Mouse (Mus musculus): ENCODE measurements at regions not wholly inside any gene's neighbourhood (a gene's known extent, or its start where the extent isn't known, plus 50 kb on each side); places are given as distances from the start of the nearest gene placed in this dataset.

DNA sequence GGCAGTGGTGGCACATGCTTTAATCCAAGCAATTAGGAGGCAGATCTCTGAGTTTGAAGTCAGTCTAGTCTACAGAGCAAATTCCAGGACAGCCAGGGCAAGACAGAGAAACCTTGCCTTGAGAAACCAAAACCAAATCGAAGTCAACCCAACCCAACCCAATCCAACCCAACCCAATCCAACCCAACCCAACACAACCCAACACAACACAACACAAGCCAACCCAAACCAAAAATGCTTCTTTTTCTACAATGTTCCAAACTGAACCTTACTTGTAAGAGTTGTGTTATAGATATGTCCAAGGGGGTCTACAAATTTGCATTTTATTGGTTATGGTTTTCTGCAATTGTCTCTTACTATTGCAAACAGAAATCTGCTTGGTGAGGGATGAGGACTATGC is 52.8 kb upstream of the Chodl start:
- no peak for DNase-seq (ENCODE audit: low spot score)

DNA sequence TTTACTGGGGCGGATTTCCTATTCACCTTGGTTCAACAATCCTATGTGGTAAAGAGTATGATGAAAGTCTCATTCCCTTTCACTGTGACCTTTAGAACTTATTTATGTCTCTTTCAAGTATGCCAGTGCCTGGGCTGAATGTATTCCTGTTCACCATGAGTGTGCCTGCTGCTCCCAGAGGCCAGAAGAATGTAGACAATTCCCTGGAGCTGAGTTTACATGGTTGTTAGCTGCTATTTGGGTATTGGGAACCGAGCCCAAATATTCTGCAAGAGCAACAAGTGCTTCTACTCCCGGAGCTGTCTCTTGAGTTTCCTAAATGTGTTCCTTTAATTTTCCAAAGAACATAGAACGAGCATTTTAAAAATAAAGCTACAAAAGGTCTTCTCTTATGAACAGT is 71.7 kb upstream of the Chodl start:
- DNase-seq (ENCODE audit: low spot score) = no peak

DNA sequence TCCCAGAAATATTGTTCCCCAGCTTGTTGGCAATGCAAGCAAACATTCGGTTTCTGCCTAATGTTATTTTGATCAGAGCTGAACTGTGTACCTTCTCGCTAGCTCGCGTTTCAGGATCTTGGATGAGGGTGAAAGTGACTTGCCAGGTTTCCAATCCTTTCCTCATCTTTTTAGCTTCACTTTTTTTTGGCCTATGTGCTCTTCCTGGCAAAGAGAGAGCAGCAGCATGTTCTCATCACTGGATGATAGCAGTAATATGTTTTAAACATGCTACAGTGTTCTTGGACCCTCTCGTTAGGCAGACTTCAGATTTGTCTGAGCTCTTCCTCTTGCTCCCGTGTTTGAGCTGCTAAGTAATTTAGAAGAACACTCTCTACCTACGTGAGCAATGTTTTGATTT is 99.8 kb upstream of the Chodl start:
- no peak for DNase-seq (ENCODE audit: low spot score)

DNA sequence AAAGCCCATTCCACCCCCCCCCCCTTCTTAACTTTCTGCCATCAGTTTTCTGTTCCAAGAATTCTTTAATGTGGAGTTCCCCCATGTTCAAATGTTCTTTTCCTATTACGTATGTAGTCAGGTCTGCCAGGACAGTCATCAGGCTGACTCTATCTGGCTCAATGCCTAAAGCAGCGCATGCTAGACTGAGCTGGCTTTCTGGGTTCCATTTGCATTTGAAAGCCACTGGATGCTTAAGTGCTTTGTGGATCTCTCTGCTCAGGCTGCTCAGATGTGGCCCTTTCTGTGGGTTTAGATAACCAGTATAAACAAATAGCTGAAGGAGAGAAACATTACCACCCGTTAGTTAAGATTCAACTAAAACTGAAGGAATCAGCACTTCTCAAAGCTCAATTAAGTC is 103.0 kb upstream of the Chodl start:
- no peak for DNase-seq (ENCODE audit: low spot score)

DNA sequence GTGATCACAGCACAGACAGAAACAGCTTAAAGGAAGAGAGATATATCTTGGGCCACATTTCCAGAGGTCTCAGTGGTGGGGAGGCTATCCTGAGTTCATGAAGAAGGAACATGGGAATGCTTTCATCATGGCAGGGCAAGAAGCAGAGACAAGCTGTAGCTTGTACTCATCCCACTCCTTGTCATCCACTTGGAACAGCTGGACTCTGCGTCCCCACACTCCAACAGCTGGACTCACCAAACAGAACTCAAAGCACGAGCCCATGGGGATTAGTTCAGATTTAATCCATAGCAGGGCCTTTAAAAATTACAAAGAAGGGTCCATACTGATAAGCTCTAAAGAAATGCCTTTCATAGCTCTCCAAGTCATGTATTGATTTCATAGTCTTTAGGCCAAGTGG is 140.7 kb upstream of the Chodl start:
- no peak for DNase-seq (ENCODE audit: low spot score)

DNA sequence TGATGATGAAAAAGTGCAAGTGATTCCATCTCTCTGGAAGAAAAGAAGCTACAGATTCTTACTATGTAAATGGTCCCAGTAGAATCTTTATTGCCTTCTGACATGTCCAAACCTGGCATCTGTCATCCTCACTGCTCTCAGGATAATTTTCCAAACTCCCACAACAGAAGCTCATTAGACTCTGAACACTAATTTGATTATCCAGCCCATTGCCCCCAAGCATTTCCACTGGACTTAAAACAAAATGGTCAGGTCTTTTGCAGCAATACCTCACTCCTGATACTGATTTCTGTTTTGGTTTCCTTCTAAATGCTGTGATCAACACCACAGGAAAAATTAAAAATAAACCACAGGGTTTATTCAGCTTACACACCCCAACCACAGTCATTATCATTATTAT is 171.5 kb upstream of the Chodl start:
- DNase-seq (ENCODE audit: low spot score) = no peak

DNA sequence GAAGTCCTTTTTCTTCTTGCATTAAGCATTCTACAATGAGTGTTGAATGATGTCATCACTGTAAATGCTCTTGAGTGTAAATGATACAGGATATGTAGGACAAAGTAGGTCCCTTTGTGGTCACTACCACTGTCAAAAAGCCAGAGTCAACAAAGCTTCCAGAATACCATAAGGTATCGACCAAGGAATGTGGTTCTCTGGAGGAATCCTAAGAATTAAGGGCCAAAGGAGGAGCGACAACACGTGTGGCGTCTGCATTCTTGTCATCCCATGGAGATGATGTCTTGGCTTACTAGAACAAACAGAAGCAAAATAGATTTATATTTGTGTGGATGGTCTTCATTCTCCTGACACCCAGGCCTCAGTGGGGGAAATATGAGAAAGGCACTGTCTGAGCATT is 161.4 kb upstream of the D16Ertd472e start:
- no peak for DNase-seq (ENCODE audit: low spot score)

DNA sequence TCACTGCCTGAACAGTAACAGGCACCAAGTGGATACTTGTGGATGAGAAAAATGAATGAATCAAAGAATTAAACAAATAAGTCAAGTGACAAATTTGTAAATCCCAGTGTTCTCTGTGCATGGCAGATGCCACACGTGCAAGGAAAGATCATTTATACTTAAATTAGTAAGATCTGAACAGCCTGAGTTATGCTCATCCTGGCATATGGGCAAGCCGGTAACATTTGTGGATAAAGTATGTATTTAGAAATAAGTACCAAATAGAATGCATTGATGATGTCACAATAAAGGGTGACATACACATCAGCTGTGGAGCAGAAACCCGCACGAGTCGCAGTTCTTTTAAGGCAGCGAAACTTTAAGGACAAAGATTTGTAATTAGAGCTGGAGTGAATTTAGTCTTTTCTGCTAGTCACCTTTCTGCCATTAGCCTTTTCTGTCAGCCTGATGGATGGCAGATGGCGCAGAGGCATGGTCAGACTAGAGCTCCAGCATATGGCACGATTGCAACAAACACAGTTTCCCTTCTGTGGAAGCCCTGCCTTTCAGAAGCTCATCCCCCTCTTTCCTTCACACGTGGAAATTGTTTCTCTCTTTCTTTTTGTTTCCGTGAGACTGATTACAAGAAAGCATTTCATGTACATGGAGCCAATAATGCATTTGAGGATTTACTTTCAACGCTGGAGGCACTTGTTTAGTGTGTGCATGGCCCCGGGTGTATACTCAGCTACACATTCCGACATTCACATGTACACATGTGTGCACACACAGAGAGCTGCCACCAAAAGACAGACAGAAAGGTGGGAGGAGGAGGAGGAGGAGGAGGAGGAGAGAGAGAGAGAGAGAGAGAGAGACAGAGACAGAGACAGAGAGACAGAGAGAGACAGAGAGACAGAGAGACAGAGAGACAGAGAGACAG is 154.3 kb upstream of the D16Ertd472e start:
- no peak for DNase-seq (ENCODE audit: low spot score)

DNA sequence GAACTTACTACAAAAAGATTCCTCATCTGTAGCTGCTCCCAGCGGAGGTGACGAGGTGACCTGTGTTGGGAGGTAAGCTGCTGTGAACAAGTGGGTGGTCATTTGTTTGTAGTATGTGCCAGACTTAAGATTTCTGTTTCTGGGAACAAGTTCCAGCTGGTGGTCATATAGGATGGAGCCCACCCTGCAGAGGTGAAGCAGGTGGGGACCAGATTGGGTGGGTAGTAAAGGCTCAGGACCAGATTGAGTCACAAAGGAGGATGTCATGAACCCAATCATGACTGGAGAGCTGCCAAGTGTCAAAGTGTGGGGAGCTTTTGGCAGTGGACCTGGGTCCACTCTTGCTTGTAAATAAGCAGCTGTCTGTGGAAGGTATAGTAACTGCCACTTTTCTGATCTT is 149.0 kb upstream of the D16Ertd472e start:
- no peak for DNase-seq (ENCODE audit: low spot score)

DNA sequence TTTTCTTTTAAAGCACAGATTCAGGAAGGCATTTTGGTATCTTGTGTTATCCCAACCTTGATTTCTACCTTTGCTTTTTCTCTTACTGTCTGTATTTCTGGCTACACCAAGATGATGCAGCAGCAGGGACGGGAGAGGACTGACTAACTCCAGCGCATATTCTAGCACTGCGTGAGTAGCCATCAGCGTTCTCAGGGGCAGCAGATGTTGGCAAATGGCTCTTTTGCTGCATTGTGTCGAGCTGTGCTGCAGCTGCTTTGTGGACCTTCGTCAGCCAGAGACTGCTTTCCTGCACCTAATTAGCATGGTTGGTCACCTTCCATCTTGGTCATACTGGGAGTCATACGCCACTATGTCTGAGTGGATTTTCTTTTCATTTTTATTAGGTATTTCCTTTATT is 133.4 kb upstream of the D16Ertd472e start:
- DNase-seq (ENCODE audit: low spot score) = no peak

DNA sequence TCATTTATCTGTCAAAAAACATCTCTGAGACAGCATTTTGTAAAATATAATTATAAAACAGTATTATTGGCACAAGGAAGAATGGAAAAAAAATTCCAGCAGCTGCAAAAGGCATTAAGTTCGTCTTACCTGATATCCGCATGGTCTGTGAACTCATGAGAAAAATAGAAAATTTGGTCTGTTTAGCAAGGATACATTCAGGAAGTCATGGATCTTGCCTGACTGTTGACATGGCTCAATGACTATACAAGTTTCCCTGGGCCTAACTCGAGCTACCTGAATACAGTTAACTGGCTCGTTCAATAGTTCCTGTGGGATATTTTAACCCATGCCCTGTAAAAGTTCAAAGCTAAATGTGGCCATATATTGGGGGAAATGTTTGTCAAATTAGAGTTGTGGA is 131.1 kb upstream of the D16Ertd472e start:
- DNase-seq (ENCODE audit: low spot score) = no peak

DNA sequence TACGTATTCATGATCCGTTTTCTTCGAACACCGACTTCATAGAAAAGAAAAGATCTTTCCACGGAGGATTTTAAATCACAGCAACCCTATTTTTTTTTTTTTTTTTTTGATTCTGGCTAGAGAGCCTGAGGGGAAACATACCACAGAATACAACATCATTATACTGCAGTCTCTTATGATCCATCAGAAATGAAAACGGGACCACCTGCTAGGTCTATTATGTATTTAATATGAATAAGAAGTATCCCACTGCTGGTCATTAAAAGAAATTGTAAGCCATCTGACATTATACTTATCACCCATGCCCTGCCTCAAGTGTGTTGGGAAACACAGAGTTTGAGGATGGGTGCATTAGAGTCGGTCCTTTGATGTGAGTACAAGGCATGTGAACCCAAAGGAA is 130.7 kb upstream of the D16Ertd472e start:
- DNase-seq (ENCODE audit: low spot score) = no peak

DNA sequence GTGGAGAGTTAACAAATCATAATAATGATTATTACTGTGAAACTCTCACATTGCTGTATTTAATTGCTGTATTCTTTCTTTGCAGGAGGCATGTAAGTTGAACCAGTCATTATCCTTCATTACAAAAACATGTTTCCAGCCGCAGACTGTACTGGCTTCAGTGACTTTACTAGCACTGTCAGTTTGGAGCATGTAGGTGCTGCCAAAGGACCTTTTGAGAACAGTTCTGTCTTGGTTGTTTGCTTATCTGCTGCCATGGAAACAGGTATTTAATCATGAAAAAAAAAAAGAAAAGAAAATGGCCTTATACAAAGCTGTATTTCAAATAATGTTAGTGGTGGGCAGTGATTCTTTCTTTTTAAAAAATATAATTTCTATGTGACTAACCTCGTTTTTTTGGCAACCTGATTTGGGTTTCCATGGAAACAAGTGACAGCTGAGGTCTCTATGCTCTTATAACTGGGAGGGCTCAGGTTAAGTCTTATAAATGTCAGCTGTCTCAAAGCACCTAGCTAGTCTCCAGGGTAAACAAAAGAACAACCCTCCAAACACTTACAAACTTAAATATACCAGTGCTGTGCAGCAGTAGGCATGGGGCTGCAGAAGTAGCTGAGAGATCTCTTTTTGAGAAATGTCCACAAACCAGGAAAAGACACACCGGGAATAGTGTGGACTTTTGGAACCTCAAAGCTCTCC is 121.2 kb upstream of the D16Ertd472e start:
- no peak for DNase-seq (ENCODE audit: low spot score)

DNA sequence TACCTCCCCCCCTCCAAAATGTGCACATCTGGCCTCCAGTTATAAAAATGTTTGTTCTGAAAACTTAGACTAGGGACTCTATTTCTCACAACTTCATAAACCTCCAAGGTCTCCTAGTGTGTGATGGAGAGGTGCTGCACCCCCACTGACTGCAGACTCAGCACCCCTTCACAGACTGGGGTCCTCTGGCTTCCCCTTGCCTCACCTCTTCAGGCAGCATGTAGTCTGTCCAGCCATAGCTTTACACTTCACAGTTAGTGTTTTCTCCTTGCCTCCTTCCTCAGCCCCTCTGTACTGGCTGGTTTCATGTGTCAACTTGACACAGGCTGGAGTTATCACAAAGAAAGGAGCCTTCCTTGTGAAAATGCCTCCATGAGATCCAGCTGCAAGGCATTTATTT is 111.7 kb upstream of the D16Ertd472e start:
- DNase-seq (ENCODE audit: low spot score) = no peak

DNA sequence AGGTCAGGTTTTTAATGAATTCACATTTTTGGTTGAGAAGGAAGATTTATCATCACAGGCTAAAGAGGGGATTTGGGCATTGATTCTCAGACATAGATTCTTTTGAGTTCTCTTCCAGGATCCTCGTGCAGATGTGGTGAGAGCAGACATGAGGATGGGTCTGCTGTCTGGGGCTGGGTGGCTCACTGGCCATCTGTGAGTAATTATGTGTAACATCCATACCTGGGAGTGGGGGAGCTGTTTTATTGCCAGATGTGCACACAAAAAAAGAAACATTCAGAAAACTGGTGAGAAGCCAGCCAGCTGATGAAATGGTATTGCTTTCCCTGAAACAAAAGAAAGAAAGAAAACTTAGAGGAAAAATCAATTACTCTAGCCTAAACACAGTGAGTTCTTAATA is 108.7 kb upstream of the D16Ertd472e start:
- no peak for DNase-seq (ENCODE audit: low spot score)

DNA sequence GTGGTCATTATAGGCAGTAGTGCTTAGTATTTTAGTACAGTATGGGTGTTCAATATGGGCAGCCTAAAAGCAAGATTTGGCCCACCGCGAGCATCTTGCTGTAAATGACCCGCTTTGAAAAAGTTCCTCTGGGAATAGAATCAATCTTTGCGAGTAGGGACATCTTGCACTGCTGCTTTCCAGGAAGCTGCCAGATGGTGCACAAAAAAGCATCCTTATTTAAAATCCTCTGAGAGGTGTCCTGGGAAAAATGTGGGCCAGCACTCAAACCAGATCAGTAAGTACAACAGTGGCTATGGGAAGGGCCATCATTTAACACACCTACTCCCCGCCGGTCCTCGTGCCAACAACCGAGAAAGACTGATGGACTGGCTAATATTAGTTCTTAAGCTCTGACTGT is 107.5 kb upstream of the D16Ertd472e start:
- DNase-seq (ENCODE audit: low spot score) = no peak

DNA sequence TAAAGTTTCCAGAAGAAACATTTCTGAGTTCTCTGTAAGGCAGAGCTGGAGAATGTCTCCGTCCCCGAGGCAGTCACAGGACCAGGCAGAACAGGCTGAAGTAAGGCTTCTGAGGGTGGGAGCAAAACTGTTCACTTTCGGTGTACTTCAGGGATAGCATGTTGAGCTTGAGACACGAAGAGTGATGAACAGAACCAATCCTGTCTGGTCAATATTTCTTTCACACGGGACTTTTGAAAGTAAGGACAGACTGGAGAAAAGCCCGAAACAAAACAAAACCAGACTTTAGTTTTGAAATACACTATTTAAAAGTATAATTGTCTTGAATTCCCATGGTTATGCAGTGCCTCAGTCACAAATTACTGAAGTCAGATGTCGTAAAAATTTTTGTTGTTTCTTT is 84.6 kb upstream of the D16Ertd472e start:
- no peak for DNase-seq (ENCODE audit: low spot score)

DNA sequence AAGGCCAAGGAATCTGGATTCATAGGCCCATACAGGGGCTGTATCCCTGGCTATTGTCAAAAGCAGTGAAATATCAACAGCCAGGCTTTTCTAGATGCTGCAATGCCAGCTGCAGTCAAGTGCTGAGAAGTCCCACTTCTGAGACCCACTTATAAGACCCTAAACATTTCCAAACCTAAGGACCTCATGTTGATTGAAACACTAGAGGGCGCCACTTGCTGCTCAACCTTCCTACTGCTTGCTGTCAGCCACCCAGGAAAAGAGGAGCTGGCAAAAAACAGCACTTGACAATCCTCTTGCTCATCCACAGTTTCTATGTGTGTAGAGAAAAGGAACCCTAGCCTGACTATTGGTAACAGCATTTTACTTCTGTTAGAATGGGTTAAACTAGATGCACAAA is 68.2 kb upstream of the D16Ertd472e start:
- no peak for DNase-seq (ENCODE audit: low spot score)

DNA sequence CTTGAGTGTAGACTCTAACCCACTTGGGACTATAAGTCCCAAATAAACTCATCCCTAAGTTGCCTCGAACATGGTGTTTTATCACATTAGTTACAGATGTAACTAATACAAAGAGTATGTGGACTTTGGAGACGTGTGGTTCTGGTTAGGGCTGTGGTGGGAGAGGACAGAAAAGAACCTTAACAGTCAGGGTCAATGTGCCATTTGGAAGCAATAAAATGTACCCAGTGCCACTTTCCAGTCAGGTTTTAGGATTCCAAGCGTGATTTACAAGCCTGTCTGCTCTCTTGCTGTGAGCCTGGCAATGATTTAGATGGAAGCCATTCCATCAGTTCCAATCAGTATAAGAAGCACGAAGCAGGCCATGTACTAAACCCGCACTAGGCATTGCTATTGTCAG is 65.2 kb upstream of the D16Ertd472e start:
- DNase-seq (ENCODE audit: low spot score) = no peak

DNA sequence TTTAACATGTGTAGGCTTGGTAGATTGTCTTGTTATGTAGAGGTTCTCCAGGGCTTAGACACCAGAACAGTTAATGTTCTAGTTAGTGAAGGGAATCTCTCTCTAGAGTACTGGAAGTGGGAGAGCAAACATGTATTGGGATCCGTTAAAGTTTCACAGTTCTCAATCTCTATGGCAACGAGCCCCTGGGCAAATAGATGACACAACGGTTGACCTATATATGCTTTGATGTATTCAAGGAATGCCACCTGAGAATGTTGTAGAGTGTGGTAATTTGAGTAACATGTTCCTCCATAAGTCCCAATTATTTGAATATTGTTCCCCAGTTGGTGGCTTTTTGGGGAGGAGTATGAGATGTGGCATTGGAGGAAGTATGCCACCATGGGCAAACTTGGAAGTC is 64.7 kb upstream of the D16Ertd472e start:
- DNase-seq (ENCODE audit: low spot score) = no peak

DNA sequence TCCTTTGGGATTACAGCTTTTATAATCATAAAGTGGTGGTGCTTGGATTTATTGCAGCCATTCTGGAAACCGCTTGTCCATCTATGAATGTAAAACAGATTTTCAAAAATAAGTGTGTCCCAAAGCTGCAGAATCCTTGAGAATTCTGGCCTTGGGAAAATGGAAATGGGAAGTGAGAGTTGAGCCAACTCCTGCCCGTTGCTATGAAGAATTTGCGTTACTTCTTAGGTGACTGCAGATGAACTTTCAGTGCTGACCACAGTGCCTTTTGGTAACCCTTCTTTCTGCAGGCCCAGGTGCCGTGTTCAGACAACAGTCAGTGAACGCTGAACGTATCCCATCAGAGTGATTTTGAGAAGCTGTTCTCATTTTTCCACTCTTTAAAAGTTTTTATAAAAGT is 60.9 kb upstream of the D16Ertd472e start:
- DNase-seq (ENCODE audit: low spot score) = no peak

DNA sequence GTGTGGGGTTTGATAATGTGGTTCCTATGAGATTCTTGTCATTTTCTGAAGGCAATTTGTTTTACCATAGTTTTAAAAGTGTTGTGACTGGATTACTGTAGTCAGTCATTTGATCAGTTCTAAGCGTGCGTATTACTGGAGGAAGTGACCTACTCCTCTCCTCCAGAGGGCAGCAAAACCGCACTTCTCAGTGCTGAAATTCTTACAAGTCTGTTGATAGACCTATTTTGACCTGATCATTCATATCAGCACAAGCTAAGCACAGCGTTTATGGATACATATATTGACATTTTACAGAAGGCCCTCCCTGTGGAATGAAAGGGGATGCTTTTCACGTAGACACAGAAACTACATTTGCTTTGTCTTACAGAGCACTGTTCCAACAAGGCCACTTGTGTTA is 60.5 kb upstream of the D16Ertd472e start:
- peak; percentile 11 for DNase-seq (ENCODE audit: low spot score)

DNA sequence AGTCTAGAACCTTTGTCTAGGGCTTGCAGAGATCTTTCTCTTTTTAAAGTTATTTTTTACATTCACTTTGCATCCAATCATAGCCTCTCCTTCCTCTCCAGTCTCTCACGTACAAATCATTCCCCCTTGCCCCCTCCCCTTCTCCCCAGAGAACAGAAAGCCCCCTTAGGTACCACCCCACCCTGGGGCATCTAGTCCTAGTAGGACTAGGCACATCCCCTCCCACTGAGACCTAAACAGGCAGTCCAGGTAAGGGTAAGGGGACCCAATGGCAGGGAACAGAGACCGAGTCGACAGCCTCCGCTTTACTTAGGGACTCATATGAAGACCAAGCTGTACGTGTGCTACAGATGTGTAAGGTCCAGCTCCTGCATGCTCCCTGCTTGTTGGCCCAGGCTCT is 59.3 kb upstream of the D16Ertd472e start:
- no peak for DNase-seq (ENCODE audit: low spot score)

DNA sequence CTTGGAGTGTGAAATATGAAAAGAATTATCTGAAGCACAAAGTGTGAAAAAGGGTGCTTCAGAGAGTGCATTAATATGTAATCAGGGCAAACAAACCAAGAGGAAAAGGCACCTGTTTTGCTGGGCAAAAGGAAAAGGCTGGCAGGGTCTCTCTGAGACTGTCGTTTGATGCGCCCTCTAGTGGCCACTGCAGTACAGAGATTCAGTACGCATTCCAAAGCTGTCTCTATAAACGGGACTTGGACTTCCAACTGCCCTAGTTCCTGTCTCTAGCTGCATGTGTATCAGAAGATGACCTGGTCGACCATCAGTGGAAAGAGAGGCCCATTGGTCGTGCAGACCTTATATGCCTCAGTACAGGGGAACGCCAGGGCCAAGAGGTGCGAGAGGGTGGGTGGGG is 58.7 kb upstream of the D16Ertd472e start:
- peak; percentile 27 for DNase-seq (ENCODE audit: low spot score)

Data from MN1 (cell line).